Mouse (Mus musculus) neural tube, embryonic 14.5 days (tissue): ENCODE measurements around the gene Bdh1. TPM values are rescaled to one million over a fixed set of nuclear protein-coding genes. Genes with fewer than 3 reads are reported as not detected.

Experiments
- polyA plus RNA-seq: library from polyadenylated mRNA; unstranded; fragments of >200 nt; fragmentation: Nextera tagmentation; extraction: Ambion mirVana; gene quantifications from 2 replicates; pipeline ENCODE4 v1.2.1, GENCODE M21; 2014

The Bdh1 gene
- polyA plus RNA-seq, 1 experiment from 2014 or later: 110 TPM

Other genes with a start within 250 kb of the Bdh1 start
- gene Acap2, start 221.0 kb upstream of the Bdh1 start, polyA plus RNA-seq: 17.7 and 18.4 TPM in 2 replicates
- gene Ppp1r2, start 147.0 kb upstream of the Bdh1 start, polyA plus RNA-seq: 92.3 and 178 TPM in 2 replicates
- 26.2 and 57.4 TPM in 2 replicates for gene Apod, start 107.5 kb upstream of the Bdh1 start, polyA plus RNA-seq
- 16.7 and 19.1 TPM in 2 replicates for gene Dlg1, start 241.2 kb downstream of the Bdh1 start, polyA plus RNA-seq